Mouse (Mus musculus) liver, embryonic 15.5 days (tissue): Measurements from ENCODE around the gene Cavin1. TPM values are rescaled to one million over a fixed set of nuclear protein-coding genes. Genes with fewer than 3 reads are reported as not detected.
"Not testable (repeated sequence)": the region's sequence is repeated elsewhere in the genome, so short reads cannot be mapped to it uniquely, and the experiment has no call there.

Experiments used
- ATAC-seq: fragments of 200-750 bp; cut with Nextera tagmentation; 2 replicates; pipeline ENCODE4 v1.8.0; 2017; ENCODE audit warnings: moderate number of reproducible peaks, mild to moderate bottlenecking, moderate library complexity; ENCODE audit not compliant: insufficient read depth
- H3K27ac ChIP-seq: fragments of 300-500 bp; sonication (generic); replicated peaks from 2 replicates; pipeline ENCODE4 v1.5.1; 2015; ENCODE audit warnings: mild to moderate bottlenecking, inconsistent platforms
- H3K27me3 ChIP-seq: fragments of 300-500 bp; sonication (generic); 2 replicates; pipeline ENCODE4 v1.6.1; 2015; ENCODE audit warnings: mild to moderate bottlenecking, inconsistent platforms
- H3K36me3 ChIP-seq: fragments of 300-500 bp; sonication (generic); replicated peaks from 2 replicates; pipeline ENCODE4 v1.6.1; 2015; ENCODE audit warnings: moderate library complexity, mild to moderate bottlenecking, inconsistent platforms
- H3K4me1 ChIP-seq: fragments of 300-500 bp; sonication (generic); replicated peaks from 2 replicates; pipeline ENCODE4 v1.6.1; 2015; ENCODE audit warnings: inconsistent platforms
- H3K4me2 ChIP-seq: fragments of 300-500 bp; sonication (generic); 2 replicates; pipeline ENCODE4 v1.6.1; 2015; ENCODE audit warnings: moderate library complexity, mild to moderate bottlenecking, inconsistent platforms
- H3K4me3 ChIP-seq: fragments of 300-500 bp; sonication (generic); replicated peaks from 2 replicates; pipeline ENCODE4 v1.5.1; 2015; ENCODE audit warnings: mild to moderate bottlenecking, inconsistent platforms
- H3K9ac ChIP-seq: fragments of 300-500 bp; sonication (generic); 2 replicates; pipeline ENCODE4 v1.6.1; 2015; ENCODE audit warnings: moderate library complexity, mild to moderate bottlenecking, inconsistent platforms
- H3K9me3 ChIP-seq: fragments of 300-500 bp; sonication (generic); replicated peaks from 2 replicates; pipeline ENCODE4 v1.6.1; 2016; ENCODE audit warnings: inconsistent platforms
- WGBS: fragments of 180-500 bp; shearing (Covaris S2); methylation state at CpG from one replicate; pipeline ENCODE4 v1.1.7; 2015; ENCODE audit warnings: mixed read lengths; ENCODE audit not compliant: insufficient replicate concordance; 5-methylcytosine and 5-hydroxymethylcytosine counted together
- polyA plus RNA-seq: library from polyadenylated mRNA; unstranded; fragments of >200 nt; fragmentation: Nextera tagmentation; extraction: Ambion mirVana; gene quantifications from 2 replicates; pipeline ENCODE4 v1.2.1, GENCODE M21; 2015

The Cavin1 gene
- polyA plus RNA-seq: 26.9 and 28.1 TPM in 2 replicates

GRCm38 (mm10) chr11:100970557-100970937 lies at the start of gene Cavin1:
Gene Cavin1, minus strand, starts transcription at chr11:100970887.
- Histone ChIP-seq H3K27me3 (peaks cover 76% of the 10 kb centered on the region), H3K27ac (peak within 1 kb of the TSS; percentile 29)
- 4% methylated on average over 20 of the region's 20 CpGs for WGBS

GRCm38 (mm10) chr11:101011641-101012040 lies 41.0 kb upstream of the Cavin1 start:
- no peak for ATAC-seq
- no peaks in the 10 kb centered on the region for H3K9me3 ChIP-seq
- 80% methylated on average over 6 of the region's 6 CpGs for WGBS
- H3K27me3 ChIP-seq: no peaks in the 10 kb centered on the region
- H3K9ac ChIP-seq: peak overlapping the region; percentile 94; the same call in 1 of the 2 replicates
- H3K36me3 ChIP-seq: peaks cover 50% of the 10 kb centered on the region
- H3K27ac ChIP-seq: peak overlapping the region; percentile 99; the same call in 1 of the 2 replicates
- H3K4me3 ChIP-seq: peak overlapping the region; percentile 85
- H3K4me1 ChIP-seq: peaks cover 56% of the 10 kb centered on the region
- peak overlapping the region; percentile 75 for H3K4me2 ChIP-seq

More at GRCm38 (mm10) chr11:100970557-100970937, at the start of gene Cavin1:
- H3K9me3 ChIP-seq: no peaks in the 10 kb centered on the region
- peak within 1 kb of the TSS; percentile 60 for H3K4me3 ChIP-seq
- ATAC-seq: peak; percentile 66
- peaks cover 51% of the 10 kb centered on the region for H3K4me1 ChIP-seq
- no peaks in the 10 kb centered on the region for H3K36me3 ChIP-seq
- H3K4me2 ChIP-seq: peak within 1 kb of the TSS; percentile 83
- H3K9ac ChIP-seq: peak within 1 kb of the TSS; percentile 50

GRCm38 (mm10) chr11:101009888-101010784 lies 39.4 kb upstream of the Cavin1 start:
- peak; percentile 87 for ATAC-seq
- Histone ChIP-seq H3K27me3 (peaks cover 8% of the 10 kb centered on the region), H3K4me1 (peaks cover 53% of the 10 kb centered on the region), H3K9me3 (no peaks in the 10 kb centered on the region), H3K9ac (peak overlapping the region; percentile 94), H3K36me3 (peaks cover 36% of the 10 kb centered on the region), H3K4me2 (peak overlapping the region; percentile 75), H3K27ac (peak overlapping the region; percentile 99), H3K4me3 (peak overlapping the region; percentile 85)
- 1% methylated on average over 29 of the region's 29 CpGs for WGBS

- Histone ChIP-seq H3K27me3 (peaks cover 8% of the 10 kb centered on the region), H3K9ac (peak within 1 kb of the TSS; percentile 94), H3K9me3 (no peaks in the 10 kb centered on the region), H3K4me2 (peak within 1 kb of the TSS; percentile 75), H3K4me1 (peaks cover 53% of the 10 kb centered on the region), H3K36me3 (peaks cover 28% of the 10 kb centered on the region), H3K27ac (peak within 1 kb of the TSS; percentile 99), H3K4me3 (peak within 1 kb of the TSS; percentile 85)
- under 1% methylated on average over 44 of the region's 44 CpGs for WGBS
- ATAC-seq: peak; percentile 89
Observed at GRCm38 (mm10) chr11:101009046-101009887, 38.6 kb upstream of the Cavin1 start, which contains the start of gene Atp6v0a1. Gene Atp6v0a1, plus strand, starts transcription at chr11:101009452.

- Histone ChIP-seq H3K36me3 (peaks cover 19% of the 10 kb centered on the region), H3K4me2 (peak overlapping the region; percentile 75), H3K27ac (peak overlapping the region; percentile 82), H3K27me3 (peaks cover 8% of the 10 kb centered on the region), H3K9ac (peak overlapping the region; percentile 43; the same call in 1 of the 2 replicates), H3K9me3 (no peaks in the 10 kb centered on the region), H3K4me1 (peaks cover 46% of the 10 kb centered on the region), H3K4me3 (peak overlapping the region; percentile 85)
- no peak for ATAC-seq
- 14% methylated on average over 14 of the region's 14 CpGs for WGBS
Observed at GRCm38 (mm10) chr11:101008206-101009045, 37.7 kb upstream of the Cavin1 start.

GRCm38 (mm10) chr11:101003025-101003685 lies 32.5 kb upstream of the Cavin1 start:
- H3K27me3 ChIP-seq: peaks cover 40% of the 10 kb centered on the region
- H3K9ac ChIP-seq: no peak overlapping the region
- no peak overlapping the region for H3K4me3 ChIP-seq
- H3K4me1 ChIP-seq: peaks cover 10% of the 10 kb centered on the region
- H3K36me3 ChIP-seq: no peaks in the 10 kb centered on the region
- no peaks in the 10 kb centered on the region for H3K9me3 ChIP-seq
- H3K27ac ChIP-seq: no peak overlapping the region
- ATAC-seq: no peak
- H3K4me2 ChIP-seq: no peak overlapping the region
- 30% methylated on average over 3 of the region's 3 CpGs for WGBS

- H3K4me2 ChIP-seq, ATAC-seq, H3K36me3 ChIP-seq, H3K27ac ChIP-seq, H3K4me1 ChIP-seq, H3K9me3 ChIP-seq, H3K4me3 ChIP-seq, H3K9ac ChIP-seq: not testable (repeated sequence)
- peaks cover 43% of the 10 kb centered on the region for H3K27me3 ChIP-seq
- WGBS: 52% methylated on average over 6 of the region's 6 CpGs
Observed at GRCm38 (mm10) chr11:101001875-101002552, 31.3 kb upstream of the Cavin1 start.

- WGBS: 56% methylated on average over 3 of the region's 3 CpGs
- no peak for ATAC-seq
- Histone ChIP-seq H3K27me3 (peaks cover 40% of the 10 kb centered on the region), H3K4me3 (no peak overlapping the region), H3K27ac (no peak overlapping the region), H3K9me3 (no peaks in the 10 kb centered on the region), H3K4me2 (no peak overlapping the region), H3K36me3 (no peaks in the 10 kb centered on the region), H3K9ac (no peak overlapping the region), H3K4me1 (peaks cover 4% of the 10 kb centered on the region; the same call in 1 of the 2 replicates)
Observed at GRCm38 (mm10) chr11:100999254-100999653, 28.6 kb upstream of the Cavin1 start.

- no peak overlapping the region for H3K27ac ChIP-seq
- no peak for ATAC-seq
- no peaks in the 10 kb centered on the region for H3K9me3 ChIP-seq
- peaks cover 40% of the 10 kb centered on the region for H3K27me3 ChIP-seq
- no peaks in the 10 kb centered on the region for H3K36me3 ChIP-seq
- H3K4me2 ChIP-seq: no peak overlapping the region
- H3K9ac ChIP-seq: no peak overlapping the region
- 65% methylated on average over 2 of the region's 2 CpGs for WGBS
- no peak overlapping the region for H3K4me3 ChIP-seq
- peaks cover 6% of the 10 kb centered on the region; the same call in 1 of the 2 replicates for H3K4me1 ChIP-seq
Observed at GRCm38 (mm10) chr11:100998836-100999235, 28.1 kb upstream of the Cavin1 start.
